Mouse (Mus musculus): Measurements from ENCODE around the gene Rbfox1. TPM values are rescaled to one million over a fixed set of nuclear protein-coding genes. Genes with fewer than 3 reads are reported as not detected.

The Rbfox1 gene
- polyA plus RNA-seq, 1 experiment from 2014 or later: 2.3 TPM

- H3K4me2 ChIP-seq (replicated peaks; ENCODE audit: low read depth): no peak overlapping the region
- no peaks in the 10 kb centered on the region for H3K27me3 ChIP-seq (replicated peaks; ENCODE audit: control insufficient read depth, insufficient read depth, low read length)
- H3K27ac ChIP-seq (ENCODE audit: low read depth, low read length): no peak overlapping the region
- H3K4me3 ChIP-seq (ENCODE audit: low read depth, low read length): no peak overlapping the region
- no peaks in the 10 kb centered on the region for H3K4me1 ChIP-seq (replicated peaks; ENCODE audit: control insufficient read depth, insufficient read depth, low read length)
- WGBS: 68% methylated on average over 1 of the region's 1 CpGs
- no peak overlapping the region for H3K9ac ChIP-seq (ENCODE audit: low read depth, low read length)
- ATAC-seq: no peak
- no peaks in the 10 kb centered on the region for H3K36me3 ChIP-seq (ENCODE audit: control insufficient read depth, insufficient read depth)
- TF ChIP-seq CTCF (IDR thresholded peaks at IDR 0.05; ENCODE audit: low read depth): no peak
- H3K9me3 ChIP-seq (ENCODE audit: control insufficient read depth): no peaks in the 10 kb centered on the region
Observed at GRCm38 (mm10) chr16:5866966-5867365, 18.2 kb upstream of the Rbfox1 start.

GRCm38 (mm10) chr16:5870391-5870790 lies 14.8 kb upstream of the Rbfox1 start:
- 60% methylated on average over 3 of the region's 3 CpGs for WGBS
- Histone ChIP-seq H3K9me3 (ENCODE audit: control insufficient read depth) (no peaks in the 10 kb centered on the region), H3K27ac (ENCODE audit: low read depth, low read length) (no peak overlapping the region), H3K9ac (ENCODE audit: low read depth, low read length) (no peak overlapping the region), H3K4me2 (replicated peaks; ENCODE audit: low read depth) (no peak overlapping the region), H3K27me3 (replicated peaks; ENCODE audit: control insufficient read depth, insufficient read depth, low read length) (no peaks in the 10 kb centered on the region), H3K4me1 (replicated peaks; ENCODE audit: control insufficient read depth, insufficient read depth, low read length) (no peaks in the 10 kb centered on the region), H3K4me3 (ENCODE audit: low read depth, low read length) (no peak overlapping the region), H3K36me3 (ENCODE audit: control insufficient read depth, insufficient read depth) (no peaks in the 10 kb centered on the region)
- no peak for TF ChIP-seq CTCF (IDR thresholded peaks at IDR 0.05; ENCODE audit: low read depth)
- no peak for ATAC-seq

- WGBS: 0% methylated on average over 4 of the region's 4 CpGs
- Histone ChIP-seq H3K4me2 (replicated peaks; ENCODE audit: low read depth) (no peak overlapping the region), H3K4me1 (replicated peaks; ENCODE audit: control insufficient read depth, insufficient read depth, low read length) (no peaks in the 10 kb centered on the region), H3K36me3 (ENCODE audit: control insufficient read depth, insufficient read depth) (no peaks in the 10 kb centered on the region), H3K9me3 (ENCODE audit: control insufficient read depth) (no peaks in the 10 kb centered on the region), H3K27me3 (replicated peaks; ENCODE audit: control insufficient read depth, insufficient read depth, low read length) (peaks cover 13% of the 10 kb centered on the region), H3K27ac (ENCODE audit: low read depth, low read length) (no peak overlapping the region), H3K9ac (ENCODE audit: low read depth, low read length) (no peak overlapping the region), H3K4me3 (ENCODE audit: low read depth, low read length) (no peak overlapping the region)
- peak; percentile 84 for TF ChIP-seq CTCF (IDR thresholded peaks at IDR 0.05; ENCODE audit: low read depth)
- ATAC-seq: no peak
Observed at GRCm38 (mm10) chr16:5881820-5882219, 3.3 kb upstream of the Rbfox1 start.

- no peak for ATAC-seq
- no peaks in the 10 kb centered on the region for H3K4me1 ChIP-seq (replicated peaks; ENCODE audit: control insufficient read depth, insufficient read depth, low read length)
- no peak overlapping the region for H3K9ac ChIP-seq (ENCODE audit: low read depth, low read length)
- TF ChIP-seq CTCF (IDR thresholded peaks at IDR 0.05; ENCODE audit: low read depth): no peak
- 6% methylated on average over 15 of the region's 15 CpGs for WGBS
- H3K27me3 ChIP-seq (replicated peaks; ENCODE audit: control insufficient read depth, insufficient read depth, low read length): peaks cover 13% of the 10 kb centered on the region
- H3K27ac ChIP-seq (ENCODE audit: low read depth, low read length): no peak overlapping the region
- no peak overlapping the region for H3K4me3 ChIP-seq (ENCODE audit: low read depth, low read length)
- no peak overlapping the region for H3K4me2 ChIP-seq (replicated peaks; ENCODE audit: low read depth)
- no peaks in the 10 kb centered on the region for H3K9me3 ChIP-seq (ENCODE audit: control insufficient read depth)
- no peaks in the 10 kb centered on the region for H3K36me3 ChIP-seq (ENCODE audit: control insufficient read depth, insufficient read depth)
Observed at GRCm38 (mm10) chr16:5885690-5886050, 515 bp downstream of the Rbfox1 start.

- Histone ChIP-seq H3K9me3 (ENCODE audit: control insufficient read depth) (no peaks in the 10 kb centered on the region), H3K4me1 (replicated peaks; ENCODE audit: control insufficient read depth, insufficient read depth, low read length) (no peaks in the 10 kb centered on the region), H3K27me3 (replicated peaks; ENCODE audit: control insufficient read depth, insufficient read depth, low read length) (no peaks in the 10 kb centered on the region), H3K9ac (ENCODE audit: low read depth, low read length) (no peak overlapping the region), H3K4me3 (ENCODE audit: low read depth, low read length) (no peak overlapping the region), H3K27ac (ENCODE audit: low read depth, low read length) (no peak overlapping the region), H3K4me2 (replicated peaks; ENCODE audit: low read depth) (no peak overlapping the region), H3K36me3 (ENCODE audit: control insufficient read depth, insufficient read depth) (no peaks in the 10 kb centered on the region)
- WGBS: 73% methylated on average over 7 of the region's 7 CpGs
- TF ChIP-seq CTCF (IDR thresholded peaks at IDR 0.05; ENCODE audit: low read depth): no peak
- no peak for ATAC-seq
Observed at GRCm38 (mm10) chr16:5895564-5895963, 10.4 kb downstream of the Rbfox1 start.

- Histone ChIP-seq H3K4me1 (replicated peaks; ENCODE audit: control insufficient read depth, insufficient read depth, low read length) (no peaks in the 10 kb centered on the region), H3K27me3 (replicated peaks; ENCODE audit: control insufficient read depth, insufficient read depth, low read length) (no peaks in the 10 kb centered on the region), H3K27ac (ENCODE audit: low read depth, low read length) (no peak overlapping the region), H3K9ac (ENCODE audit: low read depth, low read length) (no peak overlapping the region), H3K36me3 (ENCODE audit: control insufficient read depth, insufficient read depth) (no peaks in the 10 kb centered on the region), H3K9me3 (ENCODE audit: control insufficient read depth) (no peaks in the 10 kb centered on the region), H3K4me3 (ENCODE audit: low read depth, low read length) (no peak overlapping the region), H3K4me2 (replicated peaks; ENCODE audit: low read depth) (no peak overlapping the region)
- TF ChIP-seq CTCF (IDR thresholded peaks at IDR 0.05; ENCODE audit: low read depth): peak; percentile 47
- 60% methylated on average over 2 of the region's 2 CpGs for WGBS
- ATAC-seq: no peak
Observed at GRCm38 (mm10) chr16:5898330-5898729, 13.2 kb downstream of the Rbfox1 start.

- no peaks in the 10 kb centered on the region for H3K27me3 ChIP-seq (replicated peaks; ENCODE audit: control insufficient read depth, insufficient read depth, low read length)
- H3K4me2 ChIP-seq (replicated peaks; ENCODE audit: low read depth): no peak overlapping the region
- TF ChIP-seq CTCF (IDR thresholded peaks at IDR 0.05; ENCODE audit: low read depth): no peak
- H3K9me3 ChIP-seq (ENCODE audit: control insufficient read depth): no peaks in the 10 kb centered on the region
- no peaks in the 10 kb centered on the region for H3K4me1 ChIP-seq (replicated peaks; ENCODE audit: control insufficient read depth, insufficient read depth, low read length)
- no peak overlapping the region for H3K4me3 ChIP-seq (ENCODE audit: low read depth, low read length)
- WGBS: 71% methylated on average over 5 of the region's 5 CpGs
- no peak overlapping the region for H3K27ac ChIP-seq (ENCODE audit: low read depth, low read length)
- no peaks in the 10 kb centered on the region for H3K36me3 ChIP-seq (ENCODE audit: control insufficient read depth, insufficient read depth)
- H3K9ac ChIP-seq (ENCODE audit: low read depth, low read length): no peak overlapping the region
- no peak for ATAC-seq
Observed at GRCm38 (mm10) chr16:5910742-5911141, 25.6 kb downstream of the Rbfox1 start.
